Mouse (Mus musculus) liver, adult 2 months (tissue): ENCODE data around the gene Mpeg1.

ENCODE experiments used
- CTCF ChIP-seq: fragments of 200-500 bp; IDR thresholded peaks from 2 replicates; pipeline ENCODE4 v1.5.1; 2011; ENCODE audit warnings: low read depth, low read length, control low read depth
- POLR2A ChIP-seq: fragments of 200-500 bp; IDR thresholded peaks from 2 replicates; pipeline ENCODE4 v1.6.1; 2011; ENCODE audit warnings: low read length, control low read depth; ENCODE audit not compliant: insufficient read depth; ENCODE audit errors: extremely low read depth

DNA sequence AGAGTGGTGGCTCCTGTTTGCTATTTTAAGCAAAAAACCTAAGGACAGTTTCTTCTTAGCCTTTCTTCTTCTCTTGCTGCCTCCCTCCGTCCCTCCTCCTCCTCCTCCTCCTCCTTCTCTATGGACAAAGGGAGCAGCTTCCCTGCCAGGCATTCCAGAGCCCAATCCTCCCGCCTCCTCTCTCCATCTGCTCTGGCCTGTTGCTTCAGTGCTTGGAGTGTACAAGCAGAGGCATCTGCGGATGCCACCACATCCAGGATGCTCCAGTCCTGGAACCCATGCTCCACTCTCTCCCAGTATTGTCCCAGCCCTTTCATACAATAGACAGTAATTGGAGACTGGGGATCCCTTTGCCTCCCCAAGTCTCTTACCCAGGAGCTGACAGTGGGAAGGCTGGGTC, 39.5 kb downstream of the Mpeg1 start:
- no peak for TF ChIP-seq POLR2A
- no peak for TF ChIP-seq CTCF
